Mouse (Mus musculus) layer of hippocampus, postnatal 10 days (tissue): ENCODE data around the gene Tent5a. TPM values are rescaled to one million over a fixed set of nuclear protein-coding genes. Genes with fewer than 3 reads are reported as not detected.

ENCODE experiments used
- DNase-seq, 2 experiments: peaks; one replicate each; pipeline ENCODE4 v3.0.0; 2021; ENCODE audit warnings: low spot score in 2 of 2
- long read RNA-seq: library from polyadenylated mRNA; stranded (forward); transcript quantifications from one replicate; pipeline ENCODE4 v2.0.0, GENCODE M21; 2023
- total RNA-seq, 2 experiments: library from RNA; stranded (reverse); gene quantifications; 2 replicates each; pipeline ENCODE4 v1.2.3; 2021

Tent5a gene
- total RNA-seq, result 1 to 10 TPM; 2.7 TPM
- long read RNA-seq, full-length matches to known transcripts, result 3 of 8 reads
- long read RNA-seq, partial matches to known transcripts, result 2 of 8 reads
- long read RNA-seq, other reads (novel, unspliced or antisense), result 3 of 8 reads

DNA sequence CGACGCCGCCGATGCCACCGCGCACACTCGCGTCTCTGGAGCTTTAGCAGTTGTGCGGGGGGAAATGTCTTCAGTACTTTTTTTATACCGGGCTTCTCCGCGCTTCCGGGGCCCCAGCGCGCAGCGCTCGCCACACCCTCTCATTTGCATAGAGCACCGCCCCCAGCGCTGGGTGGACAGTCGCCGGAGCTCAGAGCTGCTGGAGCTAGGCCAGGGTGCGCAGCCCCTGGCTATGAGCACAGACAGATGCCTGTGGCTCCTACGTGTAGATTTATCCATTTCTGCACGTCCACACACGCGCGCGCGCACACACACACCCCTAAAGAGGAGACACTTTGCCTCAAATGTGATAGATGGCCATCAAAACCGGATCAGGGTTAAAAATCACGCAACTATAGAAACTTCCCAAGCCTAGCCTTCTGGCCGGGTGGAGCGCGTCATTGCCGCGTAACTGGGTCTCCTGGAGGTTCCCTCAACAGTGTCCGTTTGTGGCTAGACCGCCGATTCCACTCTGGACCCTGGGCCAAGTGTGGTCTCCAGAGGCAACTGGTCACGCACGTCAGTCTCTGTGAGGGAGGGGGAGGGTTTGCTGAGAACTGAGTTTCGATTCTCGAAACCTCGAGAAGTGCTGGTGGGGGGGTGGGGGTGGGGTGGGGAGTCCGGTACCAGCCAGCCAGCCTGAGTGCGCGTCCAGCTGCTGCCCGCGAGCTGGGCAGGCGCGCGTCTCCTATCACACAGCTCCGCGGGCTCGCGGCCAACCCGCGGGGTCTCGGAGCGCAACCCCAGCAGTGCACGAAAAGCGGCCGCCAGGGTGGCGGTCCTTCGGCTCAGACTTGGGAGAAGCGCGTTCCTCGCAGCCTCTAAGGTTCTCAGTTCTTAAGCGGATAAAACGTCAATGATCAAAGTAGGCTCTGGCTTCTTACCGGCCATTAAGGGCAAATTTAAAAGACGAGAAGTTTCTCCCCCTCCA is at the start of gene Tent5a:
Gene Tent5a, minus strand, starts transcription at position 107 of the 970 bp plus-strand sequence.
- peak; percentile 53 to 68 for DNase-seq

- DNase-seq, result no peak
These were observed 49.6 kb upstream of the Tent5a start for GRCm38 (mm10) chr9:85376643-85377307.

DNA sequence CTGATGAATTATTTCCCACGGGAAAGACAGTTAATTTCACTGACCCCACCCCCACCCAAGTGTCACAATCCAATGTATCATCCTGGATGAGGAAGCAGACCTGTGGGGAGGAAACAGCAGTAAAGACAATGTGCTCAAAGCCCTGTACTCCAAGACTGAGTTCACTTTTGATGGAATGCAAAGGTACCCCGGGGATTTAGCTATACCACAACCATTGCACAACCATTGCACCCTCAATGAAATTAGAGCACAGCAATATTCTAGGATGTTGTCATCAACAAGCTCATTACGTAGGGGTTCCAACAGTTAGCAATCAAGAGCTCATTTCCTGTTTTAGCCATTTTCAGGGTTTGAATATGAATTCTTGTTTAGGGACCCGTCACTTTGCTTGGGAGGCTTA is 48.0 kb upstream of the Tent5a start:
- DNase-seq, result no peak

GRCm38 (mm10) chr9:85372034-85372433 is 44.9 kb upstream of the Tent5a start:
- no peak for DNase-seq

DNA sequence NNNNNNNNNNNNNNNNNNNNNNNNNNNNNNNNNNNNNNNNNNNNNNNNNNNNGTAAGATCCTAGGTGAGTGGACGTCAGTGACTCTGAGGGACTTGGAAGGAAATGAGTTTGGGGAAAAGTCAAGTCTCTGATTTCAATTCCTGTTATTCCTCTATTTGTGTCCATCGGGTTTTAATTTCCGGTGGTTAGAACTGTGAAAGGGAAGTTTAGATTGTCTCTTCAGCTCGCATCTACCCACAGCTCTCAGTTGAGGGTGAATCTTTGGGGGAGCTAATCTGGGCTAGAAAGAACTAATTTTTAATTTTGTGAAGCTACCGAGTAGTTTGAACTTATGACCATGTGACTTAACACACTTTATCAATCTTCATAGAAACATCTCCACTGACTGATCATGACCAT is 42.4 kb upstream of the Tent5a start:
- DNase-seq, result no peak

GRCm38 (mm10) chr9:85357154-85357860 is 30.2 kb upstream of the Tent5a start:
- no peak for DNase-seq

GRCm38 (mm10) chr9:85355559-85355958 is 28.4 kb upstream of the Tent5a start:
- DNase-seq, result no peak

DNA sequence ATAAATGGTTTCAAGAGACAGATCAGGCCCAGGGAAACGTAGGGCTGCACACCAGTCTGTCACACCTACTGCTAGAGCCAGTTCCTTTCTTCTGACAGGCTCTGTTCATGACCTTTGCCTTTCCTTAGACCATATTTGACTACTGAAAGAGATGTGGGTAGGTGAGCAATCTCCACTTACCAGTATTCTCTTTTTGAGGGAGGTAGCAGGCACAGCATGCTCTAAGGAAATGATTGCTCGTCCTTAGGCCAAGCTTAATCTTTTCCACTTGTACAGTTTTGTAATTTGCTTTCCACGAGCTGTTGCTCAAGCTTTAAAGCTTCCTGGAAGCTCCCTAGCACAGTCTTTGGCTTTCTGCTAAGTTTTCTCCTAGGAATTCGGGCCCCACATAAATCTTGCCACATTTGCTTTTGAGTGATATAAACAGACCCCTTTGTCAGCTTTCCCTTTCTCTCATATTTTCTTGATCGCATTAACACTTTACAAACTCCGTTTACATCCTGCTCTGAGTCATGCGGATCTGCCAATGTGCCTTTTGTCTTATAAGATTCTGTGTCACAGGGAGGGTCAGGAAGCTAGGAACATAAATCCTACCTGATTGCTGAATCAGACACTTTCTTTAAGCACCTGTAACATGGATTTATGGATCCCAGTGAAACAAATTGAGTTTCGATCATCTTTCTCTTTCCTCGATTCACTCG is 20.8 kb upstream of the Tent5a start:
- no peak for DNase-seq

DNA sequence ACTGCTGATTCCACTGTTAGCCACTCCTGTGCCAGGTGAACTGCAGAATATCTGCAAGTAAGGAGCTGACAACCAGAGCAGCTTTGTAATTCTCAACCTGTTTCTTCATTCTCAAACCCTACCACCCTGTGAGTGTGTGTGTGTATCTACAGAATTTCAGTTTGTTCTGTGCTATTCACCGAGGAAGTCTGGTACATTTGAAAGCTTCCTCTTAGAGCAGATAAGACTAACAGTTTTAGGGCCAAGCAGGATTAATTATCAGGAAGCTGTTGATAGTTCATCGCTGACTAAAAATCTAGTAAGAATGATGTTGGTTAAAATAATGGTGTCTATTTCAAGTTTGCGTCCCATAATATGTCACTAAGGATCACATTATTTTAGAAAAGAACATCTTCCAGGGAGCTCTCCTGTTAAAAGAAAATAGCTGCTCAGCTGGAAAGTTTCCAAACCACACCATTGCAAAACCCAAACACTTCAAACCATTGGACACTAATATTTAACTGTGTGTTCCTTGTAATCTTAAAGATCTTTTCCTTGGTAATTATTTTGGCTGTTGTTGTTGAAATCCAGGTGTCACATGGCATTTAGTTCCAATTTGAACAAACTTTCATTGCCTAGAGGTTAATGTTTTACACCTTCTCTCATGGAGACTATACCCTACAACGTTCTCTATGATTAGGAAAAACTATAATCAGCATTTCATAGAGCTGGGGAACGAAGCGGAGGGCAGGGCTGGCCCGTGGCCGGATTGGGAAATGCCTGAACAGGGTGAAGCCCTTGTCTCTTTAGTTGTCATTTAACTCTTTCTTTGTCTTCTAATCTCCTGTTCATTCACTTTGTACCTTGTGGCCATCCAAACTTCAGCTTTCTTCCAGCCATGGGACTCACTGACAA is 16.0 kb upstream of the Tent5a start:
- no peak for DNase-seq

- no peak for DNase-seq
These were observed 13.2 kb upstream of the Tent5a start for GRCm38 (mm10) chr9:85340303-85340702.

GRCm38 (mm10) chr9:85336046-85336445 is 8.9 kb upstream of the Tent5a start:
- DNase-seq, result no peak

DNA sequence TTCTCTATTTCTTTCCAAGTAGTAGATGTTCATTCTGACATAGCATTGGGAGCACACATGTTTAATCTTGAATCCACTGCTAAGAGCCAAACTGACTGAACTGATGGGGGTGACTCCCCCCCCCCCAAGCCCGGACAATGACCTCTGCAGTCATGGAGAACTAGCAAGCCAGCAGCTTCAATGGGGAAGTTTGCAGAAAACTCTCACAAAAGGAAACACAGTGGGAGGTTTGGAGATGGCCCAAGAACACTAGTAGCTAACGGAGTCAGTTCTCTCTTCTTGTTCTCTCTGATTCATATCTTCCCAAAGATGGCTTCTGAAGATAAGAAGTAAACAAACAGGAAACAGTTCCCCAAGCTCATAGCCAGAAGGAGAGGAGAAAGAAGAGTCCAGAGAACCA is 4.4 kb upstream of the Tent5a start:
- no peak for DNase-seq

GRCm38 (mm10) chr9:85328259-85328658 is 1.1 kb upstream of the Tent5a start:
- DNase-seq, result peak; percentile 93

DNA sequence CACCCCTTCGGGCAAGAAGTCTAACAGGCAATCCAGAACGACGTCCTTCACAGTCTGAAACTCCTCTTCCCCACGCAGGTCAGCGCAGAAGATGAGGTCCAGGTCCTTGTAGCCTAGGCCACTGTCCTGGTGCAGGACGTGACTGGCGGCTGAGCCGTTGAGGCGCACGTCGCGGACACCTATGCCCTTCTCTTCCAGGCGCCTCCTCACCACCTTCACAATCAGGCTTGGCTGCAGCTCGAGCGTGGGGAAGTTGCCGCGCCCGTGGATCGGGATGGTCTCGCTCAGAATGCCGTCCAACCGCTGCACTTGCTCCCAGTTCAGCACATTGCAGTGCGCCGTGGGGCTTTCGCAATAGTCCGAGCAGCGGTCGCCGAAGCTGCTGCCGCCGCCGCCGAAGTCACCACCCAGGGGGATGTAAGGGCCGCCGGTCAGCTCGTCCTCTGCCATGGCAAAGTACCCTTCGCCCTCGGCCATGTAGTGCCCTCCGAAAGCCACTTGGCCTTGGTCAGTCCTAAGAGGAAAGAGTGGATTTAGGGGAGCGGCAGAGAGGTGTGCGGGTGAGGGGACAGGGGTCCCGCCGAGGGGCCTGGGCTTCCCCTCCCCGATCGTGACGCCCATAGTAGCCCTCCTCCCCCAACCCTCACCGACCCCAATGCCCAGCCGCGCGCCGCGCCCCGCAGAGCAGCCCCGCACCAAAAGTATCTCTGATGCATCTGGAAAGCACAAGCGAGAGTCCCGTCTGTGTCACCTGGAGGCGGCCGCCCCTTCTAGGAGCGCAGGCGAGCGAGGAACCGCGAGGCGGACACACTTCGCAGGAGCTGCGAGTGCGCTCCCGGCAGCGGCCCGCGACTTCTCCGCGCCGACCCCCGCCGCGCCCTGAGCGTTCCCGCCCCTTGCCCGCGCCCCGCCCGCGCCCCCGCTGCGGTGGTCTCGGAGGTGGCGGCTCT is 581 bp downstream of the Tent5a start:
- peak; percentile 17 to 38 for DNase-seq

GRCm38 (mm10) chr9:85325201-85325868 is 1.8 kb downstream of the Tent5a start:
- no peak for DNase-seq

DNA sequence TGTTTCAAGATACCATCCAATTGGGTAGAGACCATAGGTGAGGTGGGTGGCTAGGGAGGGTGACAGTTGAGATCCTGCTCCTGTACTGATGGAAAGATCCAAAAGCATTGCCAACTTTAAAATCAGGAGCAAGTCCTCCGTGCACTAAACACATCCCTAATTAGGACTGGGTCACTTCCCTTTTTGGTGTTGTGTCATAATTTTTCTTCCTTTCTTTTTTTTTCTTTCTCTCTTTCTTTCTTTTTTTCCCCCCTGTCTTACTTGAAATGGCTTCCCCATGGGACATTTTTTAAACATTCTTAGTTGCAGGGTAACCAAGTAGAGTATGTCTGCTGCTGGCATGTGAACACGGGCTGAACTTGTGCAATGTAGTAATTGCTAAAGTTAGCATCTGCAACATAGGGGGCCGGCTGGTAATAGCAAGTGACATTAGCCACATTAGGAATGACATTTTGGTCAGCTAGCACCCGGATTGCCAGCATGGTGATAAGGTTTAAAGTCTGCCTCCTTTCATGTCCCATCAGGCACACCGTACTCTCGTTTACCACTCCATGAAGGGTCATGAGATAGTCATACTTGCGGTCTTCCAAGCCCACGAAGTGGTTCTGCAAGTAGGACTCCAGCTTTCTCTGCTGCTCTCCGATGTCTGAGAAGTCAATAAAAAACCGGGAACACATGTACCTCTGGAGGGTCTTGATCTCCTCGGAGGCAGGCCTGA is 2.8 kb downstream of the Tent5a start:
- no peak for DNase-seq

DNA sequence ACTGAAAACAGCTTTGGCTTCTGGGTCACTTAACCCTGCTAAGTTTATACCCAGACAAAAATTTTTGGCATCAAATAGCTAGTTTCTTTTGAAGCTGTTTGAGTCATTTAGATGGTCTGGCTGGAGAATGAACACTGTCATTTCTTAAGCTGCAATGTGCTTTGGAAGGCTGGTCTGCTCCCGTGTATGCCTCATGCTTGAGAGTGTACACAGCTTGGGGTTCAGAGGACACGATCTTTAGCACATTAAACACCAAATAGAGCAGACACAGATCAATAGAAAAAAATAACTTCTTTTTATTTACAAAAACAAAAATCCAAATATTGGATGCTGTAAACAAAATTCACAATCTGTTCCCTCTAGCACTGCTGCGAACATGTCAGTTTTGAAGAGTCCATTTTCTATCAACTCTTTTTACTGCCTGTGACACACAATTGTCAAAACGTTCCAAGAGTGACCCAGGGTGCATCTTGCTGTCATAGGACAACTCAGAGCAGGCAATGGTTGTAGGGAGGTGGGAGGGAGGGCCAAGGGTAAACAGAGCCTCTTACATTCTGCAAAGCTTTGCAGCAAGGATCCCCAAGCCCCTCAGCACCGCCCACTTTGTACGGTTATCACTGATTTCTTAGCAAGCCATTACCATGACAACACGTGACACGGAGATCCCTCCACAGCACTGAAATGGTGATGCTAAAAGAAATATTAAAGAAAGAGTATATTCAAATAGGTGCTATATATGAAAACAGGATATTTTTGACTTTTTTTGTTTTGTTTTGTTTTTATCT is 6.8 kb downstream of the Tent5a start:
- DNase-seq, result no peak
